Mouse (Mus musculus): ENCODE results near the gene Lhx8. TPM values are rescaled to one million over a fixed set of nuclear protein-coding genes. Genes with fewer than 3 reads are reported as not detected.

Lhx8 gene
- total RNA-seq, 4 experiments from 2014 or later, result 0.25 TPM; not detected in 3

- no peak for DNase-seq (ENCODE audit: low spot score in 2 of 2)
Observed at GRCm38 (mm10) chr3:154327110-154327882, 3.2 kb downstream of the Lhx8 start.

GRCm38 (mm10) chr3:154321921-154322574 is 8.4 kb downstream of the Lhx8 start:
- no peak for DNase-seq (ENCODE audit: low spot score in 2 of 2)

- DNase-seq (ENCODE audit: low spot score in 2 of 2), result no peak
Observed at GRCm38 (mm10) chr3:154317651-154318248, 12.7 kb downstream of the Lhx8 start.

GRCm38 (mm10) chr3:154305163-154305884 is 25.1 kb downstream of the Lhx8 start:
- DNase-seq (ENCODE audit: low spot score in 2 of 2), result no peak

- no peak for DNase-seq (ENCODE audit: low spot score in 2 of 2)
Observed at GRCm38 (mm10) chr3:154301102-154301501, 29.4 kb downstream of the Lhx8 start.

GRCm38 (mm10) chr3:154300006-154300405 is 30.5 kb downstream of the Lhx8 start:
- DNase-seq (ENCODE audit: low spot score in 2 of 2), result no peak

- DNase-seq (ENCODE audit: low spot score in 2 of 2), result no peak
Observed at GRCm38 (mm10) chr3:154298490-154298889, 32.0 kb downstream of the Lhx8 start.

- no peak for DNase-seq (ENCODE audit: low spot score in 2 of 2)
Observed at GRCm38 (mm10) chr3:154297499-154297898, 33.0 kb downstream of the Lhx8 start.

GRCm38 (mm10) chr3:154294924-154295834 is 35.3 kb downstream of the Lhx8 start:
- no peak for DNase-seq (ENCODE audit: low spot score in 2 of 2)

- no peak for DNase-seq (ENCODE audit: low spot score in 2 of 2)
Observed at GRCm38 (mm10) chr3:154293839-154294490, 36.5 kb downstream of the Lhx8 start.

GRCm38 (mm10) chr3:154292126-154292525 is 38.3 kb downstream of the Lhx8 start:
- DNase-seq (ENCODE audit: low spot score in 2 of 2), result no peak

- no peak for DNase-seq (ENCODE audit: low spot score in 2 of 2)
Observed at GRCm38 (mm10) chr3:154290351-154290750, 40.1 kb downstream of the Lhx8 start.

GRCm38 (mm10) chr3:154288429-154289069 is 41.9 kb downstream of the Lhx8 start:
- DNase-seq (ENCODE audit: low spot score in 2 of 2), result no peak

GRCm38 (mm10) chr3:154287217-154287616 is 43.2 kb downstream of the Lhx8 start:
- no peak for DNase-seq (ENCODE audit: low spot score in 2 of 2)

- DNase-seq (ENCODE audit: low spot score in 2 of 2), result no peak
Observed at GRCm38 (mm10) chr3:154285351-154285750, 45.1 kb downstream of the Lhx8 start.

GRCm38 (mm10) chr3:154284260-154284659 is 46.2 kb downstream of the Lhx8 start:
- DNase-seq (ENCODE audit: low spot score in 2 of 2), result no peak

GRCm38 (mm10) chr3:154274681-154275080 is 55.8 kb downstream of the Lhx8 start:
- DNase-seq (ENCODE audit: low spot score in 2 of 2), result no peak

- DNase-seq (ENCODE audit: low spot score in 2 of 2), result peak; percentile 46 to 55
Observed at GRCm38 (mm10) chr3:154269757-154270366, 60.6 kb downstream of the Lhx8 start.

GRCm38 (mm10) chr3:154268313-154268712 is 62.1 kb downstream of the Lhx8 start:
- no peak for DNase-seq (ENCODE audit: low spot score in 2 of 2)

Measured in gastrocnemius, adult 8-10 months (tissue).